Mouse (Mus musculus): Measurements from ENCODE around the gene Aven. TPM values are rescaled to one million over a fixed set of nuclear protein-coding genes. Genes with fewer than 3 reads are reported as not detected.

Gene Aven
- polyA plus RNA-seq, 1 experiment from 2014 or later, result 10.0 TPM

DNA sequence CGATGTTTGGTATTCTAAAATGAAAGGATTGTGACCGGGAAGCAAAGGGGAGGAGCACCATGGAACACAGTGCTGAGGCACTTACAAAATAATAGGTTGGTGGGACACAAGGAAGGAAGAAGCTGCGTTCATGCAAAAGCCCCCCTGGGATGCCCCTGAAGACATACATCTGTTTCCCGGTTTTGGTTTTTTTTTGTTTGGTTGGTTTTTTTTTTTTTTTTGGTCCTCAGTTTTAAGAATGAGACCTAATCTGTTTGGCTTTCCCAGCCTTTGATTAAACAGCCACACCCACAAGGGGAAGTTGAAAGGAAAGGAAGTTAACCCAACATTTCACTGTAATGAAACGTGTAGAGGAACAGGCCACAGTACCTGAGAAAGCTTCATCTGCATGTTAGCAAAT lies 163.4 kb downstream of the Aven start:
- no peak overlapping the region for H3K4me3 ChIP-seq

DNA sequence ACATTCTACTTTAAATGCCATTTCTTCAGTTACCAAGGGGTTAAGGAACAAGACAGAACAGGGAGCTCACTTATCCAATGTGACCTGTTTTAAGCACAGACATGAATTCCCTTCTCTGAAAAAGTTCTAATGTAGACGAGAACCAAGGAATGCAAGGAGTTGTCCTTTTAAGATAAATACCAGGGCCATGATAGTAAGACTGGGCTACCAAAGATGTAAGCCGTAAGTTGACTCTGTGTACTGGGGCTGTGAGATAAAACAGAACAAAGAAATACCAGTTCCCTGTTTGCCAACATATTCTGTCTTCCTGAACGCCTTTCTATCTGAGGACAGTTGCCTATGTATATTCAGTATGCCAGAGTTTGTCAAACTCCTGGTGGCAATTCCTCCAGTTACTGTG lies 176.7 kb downstream of the Aven start:
- no peak for DNase-seq (ENCODE audit: low spot score)
- no peak overlapping the region for H3K27ac ChIP-seq
- H3K27me3 ChIP-seq (ENCODE audit: low read depth, poor library complexity, severe bottlenecking), result no peaks in the 10 kb centered on the region
- no peaks in the 10 kb centered on the region for H3K36me3 ChIP-seq
- H3K9me3 ChIP-seq (replicated peaks), result no peaks in the 10 kb centered on the region
- no peak overlapping the region for H3K4me3 ChIP-seq
- WGBS, result 82% methylated on average over 3 of the region's 3 CpGs
- no peaks in the 10 kb centered on the region for H3K4me1 ChIP-seq

More for the DNA sequence above, 163.4 kb downstream of the Aven start:
- H3K36me3 ChIP-seq, result no peaks in the 10 kb centered on the region
- H3K27me3 ChIP-seq (ENCODE audit: low read depth, poor library complexity, severe bottlenecking), result no peaks in the 10 kb centered on the region
- H3K9me3 ChIP-seq (replicated peaks), result no peaks in the 10 kb centered on the region
- DNase-seq (ENCODE audit: low spot score), result no peak
- WGBS, result 64% methylated on average over 5 of the region's 5 CpGs
- H3K27ac ChIP-seq, result no peak overlapping the region
- H3K4me1 ChIP-seq, result no peaks in the 10 kb centered on the region

DNA sequence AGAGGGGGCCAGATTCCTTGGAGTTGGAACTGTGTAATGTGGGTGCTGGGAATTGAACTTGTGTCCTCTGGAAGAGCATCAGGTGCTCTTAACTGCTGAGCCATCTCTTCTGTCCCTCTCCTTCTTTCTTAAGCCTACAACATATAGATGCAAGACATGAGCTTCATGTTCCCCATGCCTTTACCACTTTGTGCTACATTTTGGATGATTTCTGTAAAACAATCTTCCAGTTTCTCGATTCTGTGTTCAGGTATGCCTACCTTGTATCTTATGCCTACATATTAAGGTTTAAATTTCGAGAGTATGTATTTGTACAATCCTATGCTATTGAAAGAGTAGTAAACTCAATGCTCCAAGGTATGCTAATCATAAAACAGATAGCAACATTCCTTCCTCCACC lies 183.4 kb downstream of the Aven start:
- no peak overlapping the region for H3K4me3 ChIP-seq
- H3K9me3 ChIP-seq (replicated peaks), result no peaks in the 10 kb centered on the region
- H3K36me3 ChIP-seq, result no peaks in the 10 kb centered on the region
- H3K27me3 ChIP-seq (ENCODE audit: low read depth, poor library complexity, severe bottlenecking), result no peaks in the 10 kb centered on the region
- no peak overlapping the region for H3K27ac ChIP-seq
- DNase-seq (ENCODE audit: low spot score), result no peak
- H3K4me1 ChIP-seq, result peaks cover 4% of the 10 kb centered on the region; the same call in 1 of the 2 replicates
- 82% methylated on average over 2 of the region's 2 CpGs for WGBS

DNA sequence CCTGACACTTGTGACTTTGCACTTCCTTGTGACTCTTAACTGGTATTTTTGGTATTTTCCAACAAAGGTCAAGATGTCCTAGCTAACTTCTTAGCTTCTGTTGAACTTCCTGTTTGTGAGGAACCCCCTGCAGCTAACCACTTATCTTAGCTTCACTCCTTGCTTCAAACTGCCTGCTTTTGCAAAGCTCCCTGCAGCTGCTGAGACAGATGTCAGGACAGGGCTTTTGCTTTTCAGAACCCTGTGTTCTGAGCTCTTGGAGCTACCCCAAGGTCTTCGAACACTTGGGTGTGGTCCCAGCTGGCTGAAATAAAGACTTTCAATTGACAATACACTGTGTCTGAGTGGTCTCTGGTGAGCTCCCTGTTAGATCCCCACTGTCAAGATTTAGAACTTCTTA lies 184.0 kb downstream of the Aven start:
- WGBS, result 70% methylated on average over 1 of the region's 1 CpGs
- H3K4me3 ChIP-seq, result no peak overlapping the region
- H3K27me3 ChIP-seq (ENCODE audit: low read depth, poor library complexity, severe bottlenecking), result no peaks in the 10 kb centered on the region
- no peaks in the 10 kb centered on the region for H3K9me3 ChIP-seq (replicated peaks)
- H3K36me3 ChIP-seq, result no peaks in the 10 kb centered on the region
- H3K4me1 ChIP-seq, result peaks cover 4% of the 10 kb centered on the region; the same call in 1 of the 2 replicates
- no peak for DNase-seq (ENCODE audit: low spot score)
- no peak overlapping the region for H3K27ac ChIP-seq

DNA sequence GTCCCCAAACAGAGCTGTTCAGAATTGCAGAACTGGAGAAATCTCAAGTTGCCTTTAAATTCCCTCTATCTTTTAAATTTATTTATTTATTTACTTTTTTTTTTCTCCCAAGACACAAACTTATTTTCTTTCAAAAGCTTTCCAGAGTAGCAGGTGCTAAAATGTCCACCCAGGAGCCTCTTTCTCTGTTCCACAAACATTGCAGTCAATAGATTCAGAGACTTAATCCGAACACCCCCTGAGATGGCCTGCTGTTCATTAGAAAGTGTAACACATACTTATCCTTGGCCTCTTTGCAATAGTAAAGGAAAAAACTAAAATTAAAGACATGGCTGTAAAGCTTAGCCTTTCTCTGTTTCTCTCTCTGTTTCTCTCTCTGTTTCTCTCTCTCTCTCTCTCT lies 184.5 kb downstream of the Aven start:
- Histone ChIP-seq H3K4me1 (peaks cover 4% of the 10 kb centered on the region; the same call in 1 of the 2 replicates), H3K27ac (no peak overlapping the region), H3K9me3 (replicated peaks) (no peaks in the 10 kb centered on the region), H3K36me3 (no peaks in the 10 kb centered on the region), H3K4me3 (no peak overlapping the region), H3K27me3 (ENCODE audit: low read depth, poor library complexity, severe bottlenecking) (no peaks in the 10 kb centered on the region)
- WGBS, result 71% methylated on average over 1 of the region's 1 CpGs
- DNase-seq (ENCODE audit: low spot score), result no peak

DNA sequence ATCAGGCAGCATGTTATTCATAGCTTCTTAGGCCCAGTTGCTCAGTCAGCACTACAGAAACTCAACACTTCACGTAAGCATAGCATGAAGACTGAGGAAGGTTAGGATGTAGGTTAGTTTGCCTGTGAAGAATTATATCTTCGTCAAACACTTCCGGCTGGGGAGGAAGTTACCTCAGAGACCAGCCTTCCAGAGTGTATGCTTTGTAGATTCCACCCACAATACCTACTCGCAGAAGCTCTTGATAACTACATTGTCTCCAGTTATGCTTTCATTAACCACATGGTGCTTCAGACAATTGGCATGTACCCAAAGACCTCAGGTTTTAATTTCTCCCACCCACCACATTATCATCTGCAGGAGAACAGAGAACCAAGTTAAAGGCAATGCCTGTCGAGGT lies 189.1 kb downstream of the Aven start:
- 89% methylated on average over 5 of the region's 5 CpGs for whole genome bisulfite sequencing
- Histone ChIP-seq H3K27me3 (ENCODE audit: low read depth, poor library complexity, severe bottlenecking) (no peaks in the 10 kb centered on the region), H3K4me3 (no peak overlapping the region), H3K27ac (no peak overlapping the region), H3K4me1 (peaks cover 15% of the 10 kb centered on the region), H3K36me3 (no peaks in the 10 kb centered on the region), H3K9me3 (replicated peaks) (no peaks in the 10 kb centered on the region)
- DNase-seq (ENCODE audit: low spot score), result no peak

Small RNA genes within 50 kb of the gene (microRNA-seq; reads per million reads assigned to microRNA genes)
- not detected for gene Gm44374

Other genes with a start within 250 kb of the Aven start
- gene Nutm1, start 233.7 kb upstream of the Aven start, polyA plus RNA-seq (2016; fragmentation: Nextera tagmentation; extraction: Ambion mirVana), result 0.04 and 0.10 TPM in 2 replicates
- gene Nop10, start 231.0 kb upstream of the Aven start, polyA plus RNA-seq (2016; fragmentation: Nextera tagmentation; extraction: Ambion mirVana), result 188 and 253 TPM in 2 replicates
- 5.0 and 7.4 TPM in 2 replicates for gene Slc12a6, start 227.1 kb upstream of the Aven start, polyA plus RNA-seq (2016; fragmentation: Nextera tagmentation; extraction: Ambion mirVana)
- gene Gm21985, start 226.7 kb upstream of the Aven start, polyA plus RNA-seq (2016; fragmentation: Nextera tagmentation; extraction: Ambion mirVana), result not detected in 2 replicates
- 117 and 127 TPM in 2 replicates for gene Emc4, start 124.9 kb upstream of the Aven start, polyA plus RNA-seq (2016; fragmentation: Nextera tagmentation; extraction: Ambion mirVana)
- 37.5 and 44.4 TPM in 2 replicates for gene Katnbl1, start 113.8 kb upstream of the Aven start, polyA plus RNA-seq (2016; fragmentation: Nextera tagmentation; extraction: Ambion mirVana)
- 10.2 and 10.9 TPM in 2 replicates for gene Emc7, start 38.0 kb upstream of the Aven start, polyA plus RNA-seq (2016; fragmentation: Nextera tagmentation; extraction: Ambion mirVana)
- gene Chrm5, start 12.2 kb upstream of the Aven start, polyA plus RNA-seq (2016; fragmentation: Nextera tagmentation; extraction: Ambion mirVana), result not detected in 2 replicates